Mouse (Mus musculus): ENCODE data around the gene Trpv4. TPM values are rescaled to one million over a fixed set of nuclear protein-coding genes. Genes with fewer than 3 reads are reported as not detected.
A peak's percentile ranks its signal among the peaks of the same experiment; 100 is the strongest.

Trpv4 gene
- polyA plus RNA-seq, 1 experiment from 2014 or later: 0.81 TPM

GRCm38 (mm10) chr5:114583490-114584175 is 74.6 kb downstream of the Trpv4 start:
- Histone ChIP-seq H3K36me3 (no peaks in the 10 kb centered on the region), H3K4me2 (no peak overlapping the region), H3K4me3 (no peak overlapping the region), H3K27ac (replicated peaks) (peak overlapping the region; percentile 59), H3K4me1 (replicated peaks) (peaks cover 89% of the 10 kb centered on the region), H3K9ac (0 out of 2 replicates have a peak overlapping the region, but pooled peaks have one; percentile 1), H3K9me3 (no peaks in the 10 kb centered on the region), H3K27me3 (no peaks in the 10 kb centered on the region)
- no peak for ATAC-seq (ENCODE audit: low read depth)
- WGBS: 79% methylated on average over 12 of the region's 12 CpGs

GRCm38 (mm10) chr5:114583046-114583445 is 75.2 kb downstream of the Trpv4 start:
- Histone ChIP-seq H3K4me3 (no peak overlapping the region), H3K9me3 (no peaks in the 10 kb centered on the region), H3K4me2 (no peak overlapping the region), H3K4me1 (replicated peaks) (peaks cover 89% of the 10 kb centered on the region), H3K36me3 (no peaks in the 10 kb centered on the region), H3K27ac (replicated peaks) (no peak overlapping the region), H3K27me3 (no peaks in the 10 kb centered on the region), H3K9ac (0 out of 2 replicates have a peak overlapping the region, but pooled peaks have one; percentile 1)
- 70% methylated on average over 3 of the region's 3 CpGs for WGBS
- ATAC-seq (ENCODE audit: low read depth): no peak

GRCm38 (mm10) chr5:114581486-114581885 is 76.7 kb downstream of the Trpv4 start:
- Histone ChIP-seq H3K4me2 (no peak overlapping the region), H3K4me1 (replicated peaks) (peaks cover 91% of the 10 kb centered on the region)

GRCm38 (mm10) chr5:114579714-114580357 is 78.4 kb downstream of the Trpv4 start:
- no peak overlapping the region for H3K4me3 ChIP-seq
- 52% methylated on average over 8 of the region's 8 CpGs for WGBS
- no peaks in the 10 kb centered on the region for H3K36me3 ChIP-seq
- H3K27ac ChIP-seq (replicated peaks): peak overlapping the region; percentile 57
- no peak overlapping the region for H3K4me2 ChIP-seq
- H3K9ac ChIP-seq: no peak overlapping the region
- peak; percentile 28; the same call in 1 of the 2 replicates for ATAC-seq (ENCODE audit: low read depth)
- no peaks in the 10 kb centered on the region for H3K9me3 ChIP-seq
- H3K27me3 ChIP-seq: no peaks in the 10 kb centered on the region
- H3K4me1 ChIP-seq (replicated peaks): peaks cover 91% of the 10 kb centered on the region

More at GRCm38 (mm10) chr5:114581486-114581885, 76.7 kb downstream of the Trpv4 start:
- 54% methylated on average over 12 of the region's 12 CpGs for WGBS
- Histone ChIP-seq H3K36me3 (no peaks in the 10 kb centered on the region), H3K9ac (0 out of 2 replicates have a peak overlapping the region, but pooled peaks have one; percentile 32), H3K4me3 (no peak overlapping the region), H3K27ac (replicated peaks) (peak overlapping the region; percentile 65), H3K27me3 (no peaks in the 10 kb centered on the region), H3K9me3 (no peaks in the 10 kb centered on the region)
- ATAC-seq (ENCODE audit: low read depth): no peak

- H3K4me3 ChIP-seq: no peak overlapping the region
- peak overlapping the region; percentile 52 for H3K27ac ChIP-seq (replicated peaks)
- no peak overlapping the region for H3K4me2 ChIP-seq
- H3K9me3 ChIP-seq: no peaks in the 10 kb centered on the region
- ATAC-seq (ENCODE audit: low read depth): no peak
- no peaks in the 10 kb centered on the region for H3K36me3 ChIP-seq
- peak overlapping the region; percentile 28; the same call in 1 of the 2 replicates for H3K9ac ChIP-seq
- 36% methylated on average over 20 of the region's 20 CpGs for WGBS
- H3K27me3 ChIP-seq: no peaks in the 10 kb centered on the region
- peaks cover 91% of the 10 kb centered on the region for H3K4me1 ChIP-seq (replicated peaks)
Measured at GRCm38 (mm10) chr5:114578361-114578760, 79.9 kb downstream of the Trpv4 start.

GRCm38 (mm10) chr5:114575986-114576605 is 82.1 kb downstream of the Trpv4 start:
- peaks cover 95% of the 10 kb centered on the region for H3K4me1 ChIP-seq (replicated peaks)
- peak overlapping the region; percentile 74 for H3K27ac ChIP-seq (replicated peaks)
- H3K27me3 ChIP-seq: no peaks in the 10 kb centered on the region
- H3K9me3 ChIP-seq: no peaks in the 10 kb centered on the region
- ATAC-seq (ENCODE audit: low read depth): no peak
- peak overlapping the region; percentile 72 for H3K4me2 ChIP-seq
- H3K36me3 ChIP-seq: no peaks in the 10 kb centered on the region
- no peak overlapping the region for H3K4me3 ChIP-seq
- 64% methylated on average over 16 of the region's 16 CpGs for WGBS
- no peak overlapping the region for H3K9ac ChIP-seq

GRCm38 (mm10) chr5:114575530-114575929 is 82.7 kb downstream of the Trpv4 start:
- peaks cover 97% of the 10 kb centered on the region for H3K4me1 ChIP-seq (replicated peaks)
- H3K9me3 ChIP-seq: no peaks in the 10 kb centered on the region
- H3K9ac ChIP-seq: peak overlapping the region; percentile 61
- WGBS: 62% methylated on average over 7 of the region's 7 CpGs
- no peak for ATAC-seq (ENCODE audit: low read depth)
- H3K4me3 ChIP-seq: peak overlapping the region; percentile 13
- H3K27ac ChIP-seq (replicated peaks): peak overlapping the region; percentile 74
- H3K36me3 ChIP-seq: no peaks in the 10 kb centered on the region
- peak overlapping the region; percentile 72 for H3K4me2 ChIP-seq
- no peaks in the 10 kb centered on the region for H3K27me3 ChIP-seq

GRCm38 (mm10) chr5:114575010-114575409 is 83.2 kb downstream of the Trpv4 start:
- ATAC-seq (ENCODE audit: low read depth): no peak
- Histone ChIP-seq H3K4me1 (replicated peaks) (peaks cover 98% of the 10 kb centered on the region), H3K4me3 (peak overlapping the region; percentile 13), H3K27me3 (no peaks in the 10 kb centered on the region), H3K9ac (peak overlapping the region; percentile 61), H3K9me3 (no peaks in the 10 kb centered on the region), H3K36me3 (no peaks in the 10 kb centered on the region), H3K27ac (replicated peaks) (peak overlapping the region; percentile 74), H3K4me2 (peak overlapping the region; percentile 72)
- 15% methylated on average over 11 of the region's 11 CpGs for WGBS

GRCm38 (mm10) chr5:114573920-114574628 is 84.1 kb downstream of the Trpv4 start:
- Histone ChIP-seq H3K4me1 (replicated peaks) (peaks cover 98% of the 10 kb centered on the region), H3K36me3 (no peaks in the 10 kb centered on the region), H3K27me3 (no peaks in the 10 kb centered on the region), H3K4me2 (peak overlapping the region; percentile 72), H3K4me3 (no peak overlapping the region), H3K9me3 (no peaks in the 10 kb centered on the region), H3K9ac (peak overlapping the region; percentile 76; the same call in 1 of the 2 replicates), H3K27ac (replicated peaks) (peak overlapping the region; percentile 74)
- 54% methylated on average over 12 of the region's 12 CpGs for WGBS
- ATAC-seq (ENCODE audit: low read depth): no peak

GRCm38 (mm10) chr5:114572997-114573396 is 85.2 kb downstream of the Trpv4 start:
- no peak for ATAC-seq (ENCODE audit: low read depth)
- H3K4me3 ChIP-seq: no peak overlapping the region
- no peaks in the 10 kb centered on the region for H3K27me3 ChIP-seq
- H3K27ac ChIP-seq (replicated peaks): 0 out of 2 replicates have a peak overlapping the region, but pooled peaks have one; percentile 94
- H3K9ac ChIP-seq: peak overlapping the region; percentile 76
- H3K9me3 ChIP-seq: no peaks in the 10 kb centered on the region
- H3K4me1 ChIP-seq (replicated peaks): peaks cover 98% of the 10 kb centered on the region
- H3K4me2 ChIP-seq: peak overlapping the region; percentile 72
- WGBS: 11% methylated on average over 2 of the region's 2 CpGs
- no peaks in the 10 kb centered on the region for H3K36me3 ChIP-seq
